16 mouse cellular contexts compared by ENCODE assay signal in the genomic region with DNA sequence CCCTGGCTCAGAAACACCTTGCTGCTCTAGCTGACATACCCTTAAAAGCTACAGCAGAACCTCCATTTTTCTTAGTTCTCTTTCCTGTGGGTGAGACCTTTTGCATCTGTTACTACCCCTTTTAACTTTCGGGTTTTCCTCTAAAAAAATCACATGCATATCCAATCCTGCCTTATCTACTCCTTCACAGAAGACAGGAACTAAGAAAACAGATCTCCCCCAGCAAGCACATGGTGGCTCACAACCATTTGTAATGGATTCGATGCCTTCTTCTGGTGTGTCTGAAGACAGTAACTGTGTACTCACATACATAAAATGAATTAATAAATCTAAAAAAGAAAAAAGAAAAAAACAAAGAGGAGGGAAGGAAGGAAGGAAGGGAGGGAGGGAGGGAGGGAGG.
"Had no signal": no experiment of that assay in that cellular context is flagged by ENCODE, and none has a peak within 500 bp of the region (broad histone marks: within the 10 kb centered on the region; RNA-seq: fewer than 3 reads in every experiment).

No protein-coding gene starts in this region.

- H3K9ac ChIP-seq: neural tube, embryonic 13.5 days; neural tube, embryonic 15.5 days; stomach, embryonic 15.5 days had no signal

- H3K4me1 ChIP-seq: neural tube, embryonic 13.5 days; neural tube, embryonic 15.5 days; stomach, embryonic 15.5 days had no signal

- DNase-seq: retina, postnatal 1 day; right cerebral cortex, adult 18-20 months; right cerebral cortex, postnatal 14 days; right cerebral cortex, postnatal 25 days; right cerebral cortex, postnatal 4 days; spleen, adult 18-20 months; thymus, adult 18-20 months; thymus, adult 2 months; thymus, postnatal 14 days; thymus, postnatal 25 days; thymus, postnatal 36 days; thymus, postnatal 4 days had no signal

- H3K4me3 ChIP-seq: neural tube, embryonic 13.5 days; neural tube, embryonic 15.5 days; stomach, embryonic 15.5 days had no signal

- H3K27me3 ChIP-seq: neural tube, embryonic 13.5 days; neural tube, embryonic 15.5 days; stomach, embryonic 15.5 days had no signal

- H3K9me3 ChIP-seq: neural tube, embryonic 13.5 days; neural tube, embryonic 15.5 days; stomach, embryonic 15.5 days had no signal

- H3K4me2 ChIP-seq: neural tube, embryonic 13.5 days; neural tube, embryonic 15.5 days; stomach, embryonic 15.5 days had no signal

- H3K27ac ChIP-seq: neural tube, embryonic 13.5 days; neural tube, embryonic 15.5 days; stomach, embryonic 15.5 days; stomach, postnatal 0 days had no signal
